Mouse (Mus musculus) gastrocnemius, postnatal 14 days (tissue): ENCODE measurements around the gene Olfr1270. TPM values are rescaled to one million over a fixed set of nuclear protein-coding genes. Genes with fewer than 3 reads are reported as not detected.
"Not testable (repeated sequence)": the region's sequence is repeated elsewhere in the genome, so short reads cannot be mapped to it uniquely, and the experiment has no call there.

Experiments used
- DNase-seq: peaks from one replicate; pipeline ENCODE4 v3.0.0; 2021; ENCODE audit warnings: mixed read lengths
- intact Hi-C: fragments of 180-260 bp; cut with DNase I; formaldehyde crosslinking; loops from one replicate; pipeline ENCODE4 v1.15.1; 2025; ENCODE audit warnings: low total_unique reads
- long read RNA-seq, 2 experiments: library from polyadenylated mRNA; stranded (forward); transcript quantifications; one replicate each; pipeline ENCODE4 v2.0.0; 2021
- total RNA-seq, 2 experiments: library from RNA; stranded (reverse); gene quantifications; 2 replicates each; pipeline ENCODE4 v1.2.3; 2021

Gene Olfr1270
- not detected for total RNA-seq
- long read RNA-seq, experiment 1, result 0 reads
- long read RNA-seq, experiment 2, result 0 reads

- no peak for DNase-seq
- intact Hi-C loops, result no loop called here
These were observed at the start of gene Olfr1270 for GRCm38 (mm10) chr2:90152991-90153390. Olfr1270 (minus strand) TSS chr2:90153091.

- intact Hi-C loops, DNase-seq: not testable (repeated sequence)
These were observed 46.7 kb upstream of the Olfr1270 start for GRCm38 (mm10) chr2:90199606-90200005.

GRCm38 (mm10) chr2:90195285-90195684 is 42.4 kb upstream of the Olfr1270 start:
- intact Hi-C loops, DNase-seq: not testable (repeated sequence)

- intact Hi-C loops, DNase-seq: not testable (repeated sequence)
These were observed 41.9 kb upstream of the Olfr1270 start for GRCm38 (mm10) chr2:90194750-90195149.

DNA sequence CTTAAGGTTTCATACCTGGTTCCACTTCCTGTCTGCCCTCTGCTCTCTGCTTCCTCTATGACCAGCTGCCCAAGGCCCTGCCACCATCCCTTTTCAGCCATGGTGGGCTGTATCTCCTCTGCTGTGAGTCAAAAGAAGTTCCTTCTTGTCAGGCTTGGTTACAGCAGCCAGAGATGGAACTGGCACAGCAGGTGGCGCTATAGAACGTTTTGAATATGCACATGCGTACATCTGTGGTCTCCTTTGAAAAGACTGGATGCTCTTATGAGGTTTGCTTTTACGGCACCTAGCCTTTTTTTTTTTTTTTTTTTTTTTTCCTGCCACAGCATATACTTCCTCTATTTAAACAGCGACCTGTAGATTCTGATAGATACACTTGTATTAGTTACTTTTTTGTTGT is 34.2 kb upstream of the Olfr1270 start:
- DNase-seq, intact Hi-C loops: not testable (repeated sequence)

DNA sequence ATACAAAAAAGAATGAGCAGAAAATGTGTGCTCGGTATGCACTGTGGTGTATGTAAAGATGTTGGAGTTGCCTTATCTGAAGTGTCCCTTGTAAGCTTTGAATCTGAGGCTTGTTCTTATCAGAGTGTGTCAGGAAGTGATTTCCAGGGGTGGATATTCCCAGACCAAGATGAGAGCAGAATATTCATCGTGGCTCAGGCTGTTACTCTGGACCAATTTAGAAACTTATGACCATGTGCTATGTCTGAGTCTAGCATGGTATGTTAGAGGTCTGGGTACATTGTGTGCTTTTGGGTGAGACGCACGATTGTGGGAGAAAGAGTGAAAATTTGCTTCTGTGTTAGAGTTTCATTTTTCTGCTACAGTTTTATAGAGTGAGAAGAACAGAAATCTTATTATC is 33.2 kb upstream of the Olfr1270 start:
- DNase-seq, intact Hi-C loops: not testable (repeated sequence)

DNA sequence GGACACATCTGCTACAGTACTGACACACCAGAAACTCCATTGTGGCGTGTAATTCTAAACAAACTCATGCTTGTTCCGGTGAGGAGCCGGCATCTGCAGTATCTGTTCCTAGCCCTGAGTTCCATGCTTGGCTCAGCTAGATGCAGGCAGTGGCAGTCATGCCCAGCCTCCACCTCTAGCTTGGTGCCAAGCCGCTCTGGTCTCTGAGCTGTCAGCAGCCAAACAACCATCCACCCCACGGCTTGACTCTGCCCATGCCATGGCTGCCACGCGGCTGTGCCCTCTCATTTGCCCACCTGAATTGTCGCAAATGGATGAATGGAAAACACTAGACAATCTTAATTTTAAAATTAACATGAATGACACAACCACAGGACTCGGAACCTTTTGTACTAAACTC is 1.0 kb upstream of the Olfr1270 start:
- intact Hi-C loops, result no loop called here
- no peak for DNase-seq

- DNase-seq, result no peak
- intact Hi-C loops, result no loop called here
These were observed 10.7 kb downstream of the Olfr1270 start, which contains the start of gene Olfr32 for GRCm38 (mm10) chr2:90142196-90142595. Olfr32 (minus strand) TSS chr2:90142296.

DNA sequence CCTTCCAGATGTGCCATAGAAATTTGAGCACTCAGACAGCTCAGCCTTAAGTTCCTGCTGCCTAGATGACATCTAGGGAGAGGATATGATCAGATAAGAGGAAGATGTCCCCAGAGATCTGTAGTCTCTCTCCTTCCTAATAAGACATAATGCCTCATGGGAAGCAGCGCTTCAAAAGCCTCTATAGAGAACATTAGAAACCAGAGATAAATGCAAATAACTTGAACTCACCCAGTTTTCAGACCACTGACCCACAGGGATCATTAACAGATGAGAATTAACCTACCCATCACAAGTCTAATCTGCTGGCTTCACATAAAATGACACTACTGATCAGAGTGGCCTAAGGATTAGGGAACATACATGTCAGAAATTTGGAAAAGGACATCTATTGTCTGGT is 31.6 kb downstream of the Olfr1270 start, which contains the start of gene Olfr1269:
Gene Olfr1269 (minus strand): TSS at position 101 of the 400 bp plus-strand sequence.
- intact Hi-C loops, result no loop called here
- DNase-seq, result no peak

Other genes starting within 250 kb of the Olfr1270 start
- gene Olfr1258, start 225.8 kb downstream of the Olfr1270 start, total RNA-seq, result not detected
- not detected for gene Olfr1259, start 204.4 kb downstream of the Olfr1270 start, total RNA-seq
- not detected for gene Olfr1260, start 178.8 kb downstream of the Olfr1270 start, total RNA-seq
- not detected for gene Olfr1261, start 161.9 kb downstream of the Olfr1270 start, total RNA-seq
- gene Olfr1262, start 152.9 kb downstream of the Olfr1270 start, total RNA-seq, result not detected
- gene Olfr1263, start 141.0 kb downstream of the Olfr1270 start, total RNA-seq, result not detected
- gene Olfr1264, start 127.5 kb downstream of the Olfr1270 start, total RNA-seq, result not detected
- gene Olfr1265, start 117.8 kb downstream of the Olfr1270 start, total RNA-seq, result not detected
- gene Olfr140, start 89.5 kb downstream of the Olfr1270 start, total RNA-seq, result not detected
- gene Olfr1269, start 31.7 kb downstream of the Olfr1270 start, total RNA-seq, result not detected
- not detected for gene Olfr32, start 10.8 kb downstream of the Olfr1270 start, total RNA-seq
- not detected for gene Olfr1506, start 71.4 kb upstream of the Olfr1270 start, total RNA-seq
- gene Olfr142, start 104.5 kb upstream of the Olfr1270 start, total RNA-seq, result not detected
- gene Olfr1271, start 117.9 kb upstream of the Olfr1270 start, total RNA-seq, result not detected
- gene Olfr1272, start 139.8 kb upstream of the Olfr1270 start, total RNA-seq, result not detected
- not detected for gene Gm13769, start 169.1 kb upstream of the Olfr1270 start, total RNA-seq
- gene Olfr1274-ps, start 245.6 kb upstream of the Olfr1270 start, total RNA-seq, result not detected